Mouse (Mus musculus) hindbrain, embryonic 13.5 days (tissue): ENCODE data around the gene Enkur. TPM values are rescaled to one million over a fixed set of nuclear protein-coding genes. Genes with fewer than 3 reads are reported as not detected.

Experiments used
- ATAC-seq: fragments of 200-750 bp; cut with Nextera tagmentation; 2 replicates; pipeline ENCODE4 v1.8.0; 2017; ENCODE audit warnings: moderate TSS enrichment; ENCODE audit not compliant: low FRiP score
- H3K27ac ChIP-seq: fragments of 300-500 bp; sonication (generic); 2 replicates; pipeline ENCODE4 v1.5.1; 2015; ENCODE audit warnings: inconsistent platforms, mild to moderate bottlenecking, moderate library complexity
- H3K27me3 ChIP-seq: fragments of 300-500 bp; sonication (generic); 2 replicates; pipeline ENCODE4 v1.6.1; 2015; ENCODE audit warnings: mild to moderate bottlenecking, inconsistent platforms
- H3K36me3 ChIP-seq: fragments of 300-500 bp; sonication (generic); 2 replicates; pipeline ENCODE4 v1.6.1; 2015; ENCODE audit warnings: mild to moderate bottlenecking, inconsistent platforms
- H3K4me1 ChIP-seq: fragments of 300-500 bp; sonication (generic); replicated peaks from 2 replicates; pipeline ENCODE4 v1.6.1; 2015; ENCODE audit warnings: inconsistent platforms
- H3K4me2 ChIP-seq: fragments of 300-500 bp; sonication (generic); 2 replicates; pipeline ENCODE4 v1.6.1; 2015; ENCODE audit warnings: inconsistent platforms, mild to moderate bottlenecking, moderate library complexity
- H3K4me3 ChIP-seq: fragments of 300-500 bp; sonication (generic); 2 replicates; pipeline ENCODE4 v1.5.1; 2015; ENCODE audit warnings: mild to moderate bottlenecking, inconsistent platforms
- H3K9ac ChIP-seq: fragments of 300-500 bp; sonication (generic); 2 replicates; pipeline ENCODE4 v1.6.1; 2015; ENCODE audit warnings: mild to moderate bottlenecking, inconsistent platforms
- H3K9me3 ChIP-seq: fragments of 300-500 bp; sonication (generic); 2 replicates; pipeline ENCODE4 v1.6.1; 2016; ENCODE audit warnings: inconsistent platforms
- WGBS: fragments of 180-500 bp; shearing (Covaris S2); methylation state at CpG from one replicate; pipeline ENCODE4 v1.1.7; 2015; 5-methylcytosine and 5-hydroxymethylcytosine counted together
- polyA plus RNA-seq: library from polyadenylated mRNA; unstranded; fragments of >200 nt; fragmentation: Nextera tagmentation; extraction: Ambion mirVana; gene quantifications from 2 replicates; pipeline ENCODE4 v1.2.1, GENCODE M21; 2015

The Enkur gene
- polyA plus RNA-seq, 1 experiment from 2014 or later, result 6.0 TPM

GRCm38 (mm10) chr2:21222453-21223384 lies 17.6 kb upstream of the Enkur start:
- no peak overlapping the region for H3K4me3 ChIP-seq
- no peak overlapping the region for H3K27ac ChIP-seq
- 95% methylated on average over 9 of the region's 9 CpGs for WGBS
- no peak overlapping the region for H3K9ac ChIP-seq
- H3K4me1 ChIP-seq, result no peaks in the 10 kb centered on the region
- H3K9me3 ChIP-seq, result no peaks in the 10 kb centered on the region
- H3K27me3 ChIP-seq, result no peaks in the 10 kb centered on the region
- H3K36me3 ChIP-seq, result peaks cover 2% of the 10 kb centered on the region; the same call in 1 of the 2 replicates
- no peak for ATAC-seq
- no peak overlapping the region for H3K4me2 ChIP-seq

- WGBS, result 92% methylated on average over 2 of the region's 2 CpGs
These were observed 10.1 kb upstream of the Enkur start for GRCm38 (mm10) chr2:21215284-21215683.

GRCm38 (mm10) chr2:21214322-21214721 lies 9.2 kb upstream of the Enkur start:
- no peak for ATAC-seq
- Histone ChIP-seq H3K4me1 (no peaks in the 10 kb centered on the region), H3K9me3 (no peaks in the 10 kb centered on the region), H3K27me3 (no peaks in the 10 kb centered on the region), H3K36me3 (peaks cover 45% of the 10 kb centered on the region), H3K27ac (no peak overlapping the region), H3K9ac (no peak overlapping the region), H3K4me2 (no peak overlapping the region), H3K4me3 (no peak overlapping the region)

More at GRCm38 (mm10) chr2:21215284-21215683, 10.1 kb upstream of the Enkur start:
- H3K4me3 ChIP-seq, result no peak overlapping the region
- H3K9ac ChIP-seq, result no peak overlapping the region
- no peak for ATAC-seq
- H3K27ac ChIP-seq, result no peak overlapping the region
- no peaks in the 10 kb centered on the region for H3K4me1 ChIP-seq
- peaks cover 45% of the 10 kb centered on the region for H3K36me3 ChIP-seq
- no peaks in the 10 kb centered on the region for H3K27me3 ChIP-seq
- H3K4me2 ChIP-seq, result no peak overlapping the region
- no peaks in the 10 kb centered on the region for H3K9me3 ChIP-seq

GRCm38 (mm10) chr2:21211361-21211760 lies 6.2 kb upstream of the Enkur start:
- Histone ChIP-seq H3K4me1 (peaks cover 13% of the 10 kb centered on the region; the same call in 1 of the 2 replicates), H3K4me3 (no peak overlapping the region), H3K9me3 (no peaks in the 10 kb centered on the region), H3K36me3 (peaks cover 34% of the 10 kb centered on the region), H3K27me3 (no peaks in the 10 kb centered on the region), H3K4me2 (no peak overlapping the region), H3K9ac (no peak overlapping the region), H3K27ac (no peak overlapping the region)
- ATAC-seq, result no peak
- 75% methylated on average over 6 of the region's 6 CpGs for WGBS

- H3K4me2 ChIP-seq, result peak overlapping the region; percentile 72
These were observed 1.1 kb upstream of the Enkur start for GRCm38 (mm10) chr2:21206278-21206677.

GRCm38 (mm10) chr2:21205831-21206159 lies 630 bp upstream of the Enkur start:
- Histone ChIP-seq H3K27ac (peak overlapping the region; percentile 86), H3K4me3 (peak overlapping the region; percentile 67), H3K9me3 (no peaks in the 10 kb centered on the region), H3K4me2 (peak overlapping the region; percentile 72), H3K9ac (peak overlapping the region; percentile 72), H3K4me1 (peaks cover 20% of the 10 kb centered on the region), H3K27me3 (no peaks in the 10 kb centered on the region), H3K36me3 (no peaks in the 10 kb centered on the region)
- ATAC-seq, result peak; percentile 95
- under 1% methylated on average over 19 of the region's 19 CpGs for WGBS

More at GRCm38 (mm10) chr2:21206278-21206677, 1.1 kb upstream of the Enkur start:
- no peak for ATAC-seq
- Histone ChIP-seq H3K9ac (peak overlapping the region; percentile 72), H3K4me3 (peak overlapping the region; percentile 67), H3K27me3 (no peaks in the 10 kb centered on the region), H3K4me1 (peaks cover 20% of the 10 kb centered on the region), H3K27ac (peak overlapping the region; percentile 86), H3K9me3 (no peaks in the 10 kb centered on the region), H3K36me3 (peaks cover 1% of the 10 kb centered on the region)
- WGBS, result 42% methylated on average over 6 of the region's 6 CpGs

- Histone ChIP-seq H3K36me3 (no peaks in the 10 kb centered on the region), H3K4me2 (no peak overlapping the region), H3K27me3 (no peaks in the 10 kb centered on the region), H3K27ac (no peak overlapping the region), H3K9ac (no peak overlapping the region), H3K4me3 (no peak overlapping the region), H3K4me1 (peaks cover 17% of the 10 kb centered on the region), H3K9me3 (no peaks in the 10 kb centered on the region)
- no peak for ATAC-seq
- 85% methylated on average over 2 of the region's 2 CpGs for WGBS
These were observed 2.4 kb downstream of the Enkur start for GRCm38 (mm10) chr2:21202754-21203153.

- 0 out of 2 replicates have a peak, but pooled peaks cover 3% of the 10 kb centered on the region for H3K9me3 ChIP-seq
- WGBS, result 61% methylated on average over 3 of the region's 3 CpGs
- no peaks in the 10 kb centered on the region for H3K27me3 ChIP-seq
- H3K4me3 ChIP-seq, result no peak overlapping the region
- H3K9ac ChIP-seq, result no peak overlapping the region
- H3K27ac ChIP-seq, result no peak overlapping the region
- H3K4me1 ChIP-seq, result no peaks in the 10 kb centered on the region
- ATAC-seq, result no peak
- H3K4me2 ChIP-seq, result no peak overlapping the region
- H3K36me3 ChIP-seq, result no peaks in the 10 kb centered on the region
These were observed 6.1 kb downstream of the Enkur start for GRCm38 (mm10) chr2:21199051-21199450.

GRCm38 (mm10) chr2:21195233-21195632 lies 9.9 kb downstream of the Enkur start:
- WGBS, result 94% methylated on average over 5 of the region's 5 CpGs
- no peak overlapping the region for H3K27ac ChIP-seq
- H3K9ac ChIP-seq, result no peak overlapping the region
- no peaks in the 10 kb centered on the region for H3K4me1 ChIP-seq
- H3K9me3 ChIP-seq, result 0 out of 2 replicates have a peak, but pooled peaks cover 3% of the 10 kb centered on the region
- no peak overlapping the region for H3K4me3 ChIP-seq
- ATAC-seq, result no peak
- H3K27me3 ChIP-seq, result no peaks in the 10 kb centered on the region
- no peak overlapping the region for H3K4me2 ChIP-seq
- H3K36me3 ChIP-seq, result no peaks in the 10 kb centered on the region

- H3K4me3 ChIP-seq, result no peak overlapping the region
- H3K36me3 ChIP-seq, result no peaks in the 10 kb centered on the region
- no peaks in the 10 kb centered on the region for H3K9me3 ChIP-seq
- H3K27ac ChIP-seq, result no peak overlapping the region
- no peak overlapping the region for H3K4me2 ChIP-seq
- no peak overlapping the region for H3K9ac ChIP-seq
- no peaks in the 10 kb centered on the region for H3K4me1 ChIP-seq
- no peaks in the 10 kb centered on the region for H3K27me3 ChIP-seq
- ATAC-seq, result no peak
- 85% methylated on average over 1 of the region's 1 CpGs for WGBS
These were observed 13.9 kb downstream of the Enkur start for GRCm38 (mm10) chr2:21191232-21191631.

GRCm38 (mm10) chr2:21188610-21189009 lies 16.6 kb downstream of the Enkur start:
- no peak for ATAC-seq
- 59% methylated on average over 4 of the region's 4 CpGs for WGBS

GRCm38 (mm10) chr2:21187576-21187975 lies 17.6 kb downstream of the Enkur start:
- H3K4me1 ChIP-seq, result no peaks in the 10 kb centered on the region
- no peaks in the 10 kb centered on the region for H3K27me3 ChIP-seq
- 59% methylated on average over 7 of the region's 7 CpGs for WGBS
- no peak overlapping the region for H3K9ac ChIP-seq
- H3K4me3 ChIP-seq, result no peak overlapping the region
- no peaks in the 10 kb centered on the region for H3K9me3 ChIP-seq
- no peak overlapping the region for H3K4me2 ChIP-seq
- H3K27ac ChIP-seq, result no peak overlapping the region; the same call in 1 of the 2 replicates
- H3K36me3 ChIP-seq, result no peaks in the 10 kb centered on the region
- no peak for ATAC-seq

More at GRCm38 (mm10) chr2:21188610-21189009, 16.6 kb downstream of the Enkur start:
- H3K27ac ChIP-seq, result no peak overlapping the region
- no peak overlapping the region for H3K4me2 ChIP-seq
- no peaks in the 10 kb centered on the region for H3K4me1 ChIP-seq
- H3K36me3 ChIP-seq, result no peaks in the 10 kb centered on the region
- H3K9me3 ChIP-seq, result no peaks in the 10 kb centered on the region
- H3K4me3 ChIP-seq, result no peak overlapping the region
- no peak overlapping the region for H3K9ac ChIP-seq
- no peaks in the 10 kb centered on the region for H3K27me3 ChIP-seq

GRCm38 (mm10) chr2:21182811-21183210 lies 22.4 kb downstream of the Enkur start:
- ATAC-seq, result no peak
- Histone ChIP-seq H3K36me3 (no peaks in the 10 kb centered on the region), H3K9ac (no peak overlapping the region), H3K27ac (no peak overlapping the region), H3K4me3 (no peak overlapping the region), H3K4me2 (no peak overlapping the region), H3K27me3 (no peaks in the 10 kb centered on the region), H3K9me3 (no peaks in the 10 kb centered on the region), H3K4me1 (no peaks in the 10 kb centered on the region)
- 82% methylated on average over 1 of the region's 1 CpGs for WGBS
